Mouse (Mus musculus) forebrain, embryonic 15.5 days (tissue): ENCODE measurements around the gene Piwil4. TPM values are rescaled to one million over a fixed set of nuclear protein-coding genes. Genes with fewer than 3 reads are reported as not detected.
"Not testable (repeated sequence)": the region's sequence is repeated elsewhere in the genome, so short reads cannot be mapped to it uniquely, and the experiment has no call there.

Experiments
- ATAC-seq: fragments of 200-750 bp; cut with Nextera tagmentation; replicated peaks from 2 replicates; pipeline ENCODE4 v1.8.0; 2017; ENCODE audit warnings: mild to moderate bottlenecking, moderate TSS enrichment, moderate library complexity
- H3K27ac ChIP-seq: fragments of 300-500 bp; sonication (generic); replicated peaks from 2 replicates; pipeline ENCODE4 v1.5.1; 2015; ENCODE audit warnings: mild to moderate bottlenecking, inconsistent platforms
- H3K27me3 ChIP-seq: fragments of 300-500 bp; sonication (generic); 2 replicates; pipeline ENCODE4 v1.6.1; 2015; ENCODE audit warnings: inconsistent platforms
- H3K36me3 ChIP-seq: fragments of 300-500 bp; sonication (generic); 2 replicates; pipeline ENCODE4 v1.6.1; 2015; ENCODE audit warnings: mild to moderate bottlenecking, inconsistent platforms
- H3K4me1 ChIP-seq: fragments of 300-500 bp; sonication (generic); 2 replicates; pipeline ENCODE4 v1.6.1; 2015; ENCODE audit warnings: inconsistent platforms
- H3K4me2 ChIP-seq: fragments of 300-500 bp; sonication (generic); replicated peaks from 2 replicates; pipeline ENCODE4 v1.6.1; 2015; ENCODE audit warnings: mild to moderate bottlenecking, inconsistent platforms
- H3K4me3 ChIP-seq: fragments of 300-500 bp; sonication (generic); 2 replicates; pipeline ENCODE4 v1.5.1; 2015; ENCODE audit warnings: mild to moderate bottlenecking, inconsistent platforms
- H3K9ac ChIP-seq: fragments of 300-500 bp; sonication (generic); replicated peaks from 2 replicates; pipeline ENCODE4 v1.6.1; 2015; ENCODE audit warnings: mild to moderate bottlenecking, inconsistent platforms
- H3K9me3 ChIP-seq: fragments of 300-500 bp; sonication (generic); 2 replicates; pipeline ENCODE4 v1.6.1; 2016; ENCODE audit warnings: inconsistent platforms
- WGBS: fragments of 180-500 bp; shearing (Covaris S2); methylation state at CpG from one replicate; pipeline ENCODE4 v1.1.7; 2015; ENCODE audit warnings: mixed read lengths; 5-methylcytosine and 5-hydroxymethylcytosine counted together
- polyA plus RNA-seq: library from polyadenylated mRNA; unstranded; fragments of >200 nt; fragmentation: Nextera tagmentation; extraction: Ambion mirVana; gene quantifications from 2 replicates; pipeline ENCODE4 v1.2.1, GENCODE M21; 2015

Gene Piwil4
- polyA plus RNA-seq, 1 experiment from 2014 or later, result 0.18 TPM

GRCm38 (mm10) chr9:14684363-14684762 lies 56.2 kb downstream of the Piwil4 start:
- no peaks in the 10 kb centered on the region for H3K9me3 ChIP-seq
- no peak overlapping the region for H3K9ac ChIP-seq
- WGBS, result 73% methylated on average over 4 of the region's 4 CpGs
- no peak overlapping the region for H3K4me3 ChIP-seq
- no peaks in the 10 kb centered on the region for H3K36me3 ChIP-seq
- H3K27ac ChIP-seq, result no peak overlapping the region
- no peak overlapping the region for H3K4me2 ChIP-seq
- H3K27me3 ChIP-seq, result no peaks in the 10 kb centered on the region
- ATAC-seq, result no peak
- no peaks in the 10 kb centered on the region for H3K4me1 ChIP-seq

- no peak for ATAC-seq
These were observed 57.8 kb downstream of the Piwil4 start for GRCm38 (mm10) chr9:14682741-14683140.

GRCm38 (mm10) chr9:14680584-14680983 lies 59.9 kb downstream of the Piwil4 start:
- WGBS, result 66% methylated on average over 2 of the region's 2 CpGs
- no peak overlapping the region for H3K4me2 ChIP-seq
- H3K36me3 ChIP-seq, result no peaks in the 10 kb centered on the region
- no peak overlapping the region for H3K9ac ChIP-seq
- H3K9me3 ChIP-seq, result no peaks in the 10 kb centered on the region
- H3K27me3 ChIP-seq, result no peaks in the 10 kb centered on the region
- H3K4me3 ChIP-seq, result no peak overlapping the region
- no peak overlapping the region for H3K27ac ChIP-seq
- ATAC-seq, result no peak
- no peaks in the 10 kb centered on the region for H3K4me1 ChIP-seq

More at GRCm38 (mm10) chr9:14682741-14683140, 57.8 kb downstream of the Piwil4 start:
- H3K9me3 ChIP-seq, result no peaks in the 10 kb centered on the region
- no peaks in the 10 kb centered on the region for H3K36me3 ChIP-seq
- H3K4me3 ChIP-seq, result no peak overlapping the region
- no peaks in the 10 kb centered on the region for H3K4me1 ChIP-seq
- H3K27ac ChIP-seq, result no peak overlapping the region
- no peak overlapping the region for H3K9ac ChIP-seq
- no peak overlapping the region for H3K4me2 ChIP-seq
- H3K27me3 ChIP-seq, result no peaks in the 10 kb centered on the region

- no peak overlapping the region for H3K27ac ChIP-seq
- H3K4me3 ChIP-seq, result no peak overlapping the region
- 60% methylated on average over 9 of the region's 9 CpGs for WGBS
- no peaks in the 10 kb centered on the region for H3K9me3 ChIP-seq
- H3K27me3 ChIP-seq, result no peaks in the 10 kb centered on the region
- H3K9ac ChIP-seq, result no peak overlapping the region
- no peaks in the 10 kb centered on the region for H3K36me3 ChIP-seq
- ATAC-seq, result no peak
- H3K4me1 ChIP-seq, result no peaks in the 10 kb centered on the region
- no peak overlapping the region for H3K4me2 ChIP-seq
These were observed 64.5 kb downstream of the Piwil4 start for GRCm38 (mm10) chr9:14675707-14676691.

GRCm38 (mm10) chr9:14674506-14674905 lies 66.0 kb downstream of the Piwil4 start:
- no peaks in the 10 kb centered on the region for H3K9me3 ChIP-seq
- 92% methylated on average over 8 of the region's 8 CpGs for WGBS
- no peak overlapping the region for H3K4me2 ChIP-seq
- ATAC-seq, result no peak
- no peak overlapping the region for H3K27ac ChIP-seq
- no peaks in the 10 kb centered on the region for H3K4me1 ChIP-seq
- no peaks in the 10 kb centered on the region for H3K27me3 ChIP-seq
- H3K36me3 ChIP-seq, result no peaks in the 10 kb centered on the region
- no peak overlapping the region for H3K9ac ChIP-seq
- no peak overlapping the region for H3K4me3 ChIP-seq

- Histone ChIP-seq H3K4me1 (no peaks in the 10 kb centered on the region), H3K4me2 (no peak overlapping the region), H3K27me3 (no peaks in the 10 kb centered on the region), H3K9ac (no peak overlapping the region), H3K36me3 (no peaks in the 10 kb centered on the region), H3K27ac (no peak overlapping the region), H3K9me3 (no peaks in the 10 kb centered on the region), H3K4me3 (no peak overlapping the region)
- ATAC-seq, result no peak
- WGBS, result 89% methylated on average over 4 of the region's 4 CpGs
These were observed 67.4 kb downstream of the Piwil4 start for GRCm38 (mm10) chr9:14673109-14673508.

- H3K36me3 ChIP-seq, H3K4me2 ChIP-seq: not testable (repeated sequence)
- 34% methylated on average over 5 of the region's 5 CpGs for WGBS
These were observed 68.6 kb downstream of the Piwil4 start for GRCm38 (mm10) chr9:14671965-14672364.

GRCm38 (mm10) chr9:14668382-14668781 lies 72.2 kb downstream of the Piwil4 start:
- no peaks in the 10 kb centered on the region for H3K27me3 ChIP-seq
- no peaks in the 10 kb centered on the region for H3K4me1 ChIP-seq
- no peak overlapping the region for H3K9ac ChIP-seq
- no peak overlapping the region for H3K4me3 ChIP-seq
- no peaks in the 10 kb centered on the region for H3K36me3 ChIP-seq
- no peaks in the 10 kb centered on the region for H3K9me3 ChIP-seq
- 86% methylated on average over 3 of the region's 3 CpGs for WGBS
- H3K4me2 ChIP-seq, result no peak overlapping the region
- no peak overlapping the region for H3K27ac ChIP-seq
- ATAC-seq, result no peak

More at GRCm38 (mm10) chr9:14671965-14672364, 68.6 kb downstream of the Piwil4 start:
- not testable (repeated sequence) for H3K27ac ChIP-seq, ATAC-seq, H3K4me1 ChIP-seq, H3K9ac ChIP-seq, H3K27me3 ChIP-seq, H3K4me3 ChIP-seq, H3K9me3 ChIP-seq

- Histone ChIP-seq H3K27ac (no peak overlapping the region), H3K4me2 (no peak overlapping the region), H3K36me3 (no peaks in the 10 kb centered on the region), H3K4me3 (no peak overlapping the region), H3K4me1 (no peaks in the 10 kb centered on the region), H3K27me3 (no peaks in the 10 kb centered on the region), H3K9ac (no peak overlapping the region), H3K9me3 (no peaks in the 10 kb centered on the region)
- no peak for ATAC-seq
- WGBS, result 89% methylated on average over 3 of the region's 3 CpGs
These were observed 74.5 kb downstream of the Piwil4 start for GRCm38 (mm10) chr9:14666071-14666470.

GRCm38 (mm10) chr9:14663591-14663990 lies 76.9 kb downstream of the Piwil4 start:
- no peak overlapping the region for H3K27ac ChIP-seq
- H3K9ac ChIP-seq, result no peak overlapping the region
- no peaks in the 10 kb centered on the region for H3K27me3 ChIP-seq
- no peak for ATAC-seq
- no peak overlapping the region for H3K4me3 ChIP-seq
- H3K4me1 ChIP-seq, result no peaks in the 10 kb centered on the region
- no peak overlapping the region for H3K4me2 ChIP-seq
- WGBS, result 90% methylated on average over 2 of the region's 2 CpGs
- H3K9me3 ChIP-seq, result no peaks in the 10 kb centered on the region
- H3K36me3 ChIP-seq, result no peaks in the 10 kb centered on the region

GRCm38 (mm10) chr9:14662876-14663275 lies 77.7 kb downstream of the Piwil4 start:
- WGBS, result 63% methylated on average over 7 of the region's 7 CpGs
- H3K4me2 ChIP-seq, result no peak overlapping the region
- no peaks in the 10 kb centered on the region for H3K9me3 ChIP-seq
- no peak for ATAC-seq
- H3K27ac ChIP-seq, result no peak overlapping the region
- H3K4me3 ChIP-seq, result no peak overlapping the region
- H3K27me3 ChIP-seq, result no peaks in the 10 kb centered on the region
- no peaks in the 10 kb centered on the region for H3K36me3 ChIP-seq
- no peak overlapping the region for H3K9ac ChIP-seq
- no peaks in the 10 kb centered on the region for H3K4me1 ChIP-seq

- H3K4me1 ChIP-seq, result no peaks in the 10 kb centered on the region
- no peaks in the 10 kb centered on the region for H3K36me3 ChIP-seq
- H3K27ac ChIP-seq, result no peak overlapping the region
- H3K9ac ChIP-seq, result no peak overlapping the region
- 85% methylated on average over 9 of the region's 9 CpGs for WGBS
- H3K9me3 ChIP-seq, result no peaks in the 10 kb centered on the region
- no peaks in the 10 kb centered on the region for H3K27me3 ChIP-seq
- H3K4me3 ChIP-seq, result no peak overlapping the region
- H3K4me2 ChIP-seq, result no peak overlapping the region
- ATAC-seq, result no peak
These were observed 78.4 kb downstream of the Piwil4 start for GRCm38 (mm10) chr9:14662138-14662537.

- Histone ChIP-seq H3K27me3 (no peaks in the 10 kb centered on the region), H3K4me3 (no peak overlapping the region), H3K27ac (no peak overlapping the region), H3K36me3 (no peaks in the 10 kb centered on the region), H3K4me2 (no peak overlapping the region), H3K9me3 (no peaks in the 10 kb centered on the region), H3K4me1 (no peaks in the 10 kb centered on the region), H3K9ac (no peak overlapping the region)
- ATAC-seq, result no peak
- 55% methylated on average over 2 of the region's 2 CpGs for WGBS
These were observed 82.6 kb downstream of the Piwil4 start for GRCm38 (mm10) chr9:14657926-14658325.
